Mouse (Mus musculus) midbrain, embryonic 13.5 days (tissue): ENCODE measurements around the gene Pigr. TPM values are rescaled to one million over a fixed set of nuclear protein-coding genes. Genes with fewer than 3 reads are reported as not detected.

ENCODE experiments used
- ATAC-seq: fragments of 200-750 bp; cut with Nextera tagmentation; 2 replicates; pipeline ENCODE4 v1.8.0; 2017; ENCODE audit warnings: mild to moderate bottlenecking, moderate TSS enrichment, moderate library complexity
- H3K27ac ChIP-seq: fragments of 300-500 bp; sonication (generic); 2 replicates; pipeline ENCODE4 v1.5.1; 2015; ENCODE audit warnings: inconsistent platforms, mild to moderate bottlenecking, moderate library complexity
- H3K27me3 ChIP-seq: fragments of 300-500 bp; sonication (generic); 2 replicates; pipeline ENCODE4 v1.6.1; 2015; ENCODE audit warnings: mild to moderate bottlenecking, inconsistent platforms
- H3K36me3 ChIP-seq: fragments of 300-500 bp; sonication (generic); 2 replicates; pipeline ENCODE4 v1.6.1; 2015; ENCODE audit warnings: mild to moderate bottlenecking, inconsistent platforms
- H3K4me1 ChIP-seq: fragments of 300-500 bp; sonication (generic); replicated peaks from 2 replicates; pipeline ENCODE4 v1.6.1; 2015; ENCODE audit warnings: inconsistent platforms
- H3K4me2 ChIP-seq: fragments of 300-500 bp; sonication (generic); replicated peaks from 2 replicates; pipeline ENCODE4 v1.6.1; 2015; ENCODE audit warnings: moderate library complexity, mild to moderate bottlenecking, inconsistent platforms
- H3K4me3 ChIP-seq: fragments of 300-500 bp; sonication (generic); replicated peaks from 2 replicates; pipeline ENCODE4 v1.5.1; 2015; ENCODE audit warnings: mild to moderate bottlenecking, inconsistent platforms
- H3K9ac ChIP-seq: fragments of 300-500 bp; sonication (generic); replicated peaks from 2 replicates; pipeline ENCODE4 v1.6.1; 2015; ENCODE audit warnings: mild to moderate bottlenecking, inconsistent platforms
- H3K9me3 ChIP-seq: fragments of 300-500 bp; sonication (generic); 2 replicates; pipeline ENCODE4 v1.6.1; 2016; ENCODE audit warnings: mild to moderate bottlenecking, inconsistent platforms
- WGBS: fragments of 180-500 bp; shearing (Covaris S2); methylation state at CpG from one replicate; pipeline ENCODE4 v1.1.7; 2015; 5-methylcytosine and 5-hydroxymethylcytosine counted together
- polyA plus RNA-seq: library from polyadenylated mRNA; unstranded; fragments of >200 nt; fragmentation: Nextera tagmentation; extraction: Ambion mirVana; gene quantifications from 2 replicates; pipeline ENCODE4 v1.2.1, GENCODE M21; 2015

The Pigr gene
- polyA plus RNA-seq, 1 experiment from 2014 or later = not detected

DNA sequence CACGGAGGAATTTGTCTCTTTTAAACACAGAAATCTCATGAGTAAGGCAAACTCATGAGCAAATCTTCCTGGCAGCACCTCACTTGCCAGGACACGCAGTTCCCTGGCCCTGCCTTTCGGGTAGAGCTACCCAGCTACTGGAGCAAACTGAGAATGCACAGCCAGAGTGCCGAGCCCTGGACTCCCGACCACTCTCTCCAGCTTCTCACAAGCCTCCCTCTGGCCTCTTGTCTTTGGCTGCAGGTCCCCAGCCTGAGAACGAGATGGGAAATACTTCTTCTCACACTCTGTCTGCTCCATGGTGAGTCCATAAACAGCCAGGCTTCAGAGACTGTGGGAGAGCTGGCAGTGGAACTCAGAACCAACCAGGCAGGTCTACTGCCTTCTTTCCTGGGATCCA lies 23.5 kb upstream of the Pigr start:
- 56% methylated on average over 6 of the region's 6 CpGs for WGBS
- Histone ChIP-seq H3K36me3 (no peaks in the 10 kb centered on the region), H3K9ac (no peak overlapping the region), H3K27me3 (no peaks in the 10 kb centered on the region), H3K27ac (no peak overlapping the region), H3K9me3 (no peaks in the 10 kb centered on the region), H3K4me2 (no peak overlapping the region), H3K4me1 (no peaks in the 10 kb centered on the region), H3K4me3 (no peak overlapping the region)
- no peak for ATAC-seq

DNA sequence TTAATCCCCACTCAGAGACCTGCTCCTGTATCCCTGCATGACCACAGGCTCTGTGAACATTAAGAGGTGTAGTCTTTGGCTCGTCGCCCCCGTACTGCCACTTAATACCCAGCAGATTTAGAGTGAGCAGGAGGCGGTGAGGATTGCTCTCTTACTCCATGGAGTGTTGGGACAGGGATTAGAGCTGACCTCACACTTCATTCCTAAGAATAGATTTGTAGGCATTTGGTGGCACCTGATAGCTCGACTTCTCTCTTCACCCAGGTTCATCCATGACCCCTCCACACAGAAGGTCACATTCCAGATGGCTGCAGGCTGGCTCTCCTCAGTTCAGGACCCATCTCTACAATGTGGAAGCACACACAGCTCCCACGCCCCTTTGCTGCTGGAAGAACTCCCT lies 22.2 kb upstream of the Pigr start:
- Histone ChIP-seq H3K9me3 (no peaks in the 10 kb centered on the region), H3K4me3 (no peak overlapping the region), H3K9ac (no peak overlapping the region), H3K36me3 (no peaks in the 10 kb centered on the region), H3K4me1 (no peaks in the 10 kb centered on the region), H3K27me3 (no peaks in the 10 kb centered on the region), H3K4me2 (no peak overlapping the region), H3K27ac (no peak overlapping the region)
- 70% methylated on average over 6 of the region's 6 CpGs for WGBS
- no peak for ATAC-seq

DNA sequence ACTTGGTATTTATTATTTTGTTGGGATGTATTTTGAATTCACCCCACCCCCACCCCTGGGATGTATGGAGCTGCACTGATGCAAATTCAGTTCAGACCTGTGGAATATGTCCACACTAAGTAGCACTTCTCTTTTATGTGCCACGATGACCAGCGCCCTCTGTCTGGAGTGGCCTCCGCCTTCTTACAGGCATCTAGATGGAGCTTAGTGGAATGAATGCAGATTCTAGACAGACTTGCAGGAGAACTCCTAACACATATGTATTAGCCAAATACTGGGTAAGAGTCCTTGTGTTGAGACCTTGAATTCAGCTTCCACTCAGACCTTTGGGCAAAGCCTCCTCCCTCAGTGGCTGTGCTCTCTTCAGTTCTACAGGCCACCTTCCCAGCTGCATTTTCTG lies 15.6 kb upstream of the Pigr start:
- no peaks in the 10 kb centered on the region for H3K36me3 ChIP-seq
- H3K27me3 ChIP-seq = no peaks in the 10 kb centered on the region
- WGBS = 82% methylated on average over 3 of the region's 3 CpGs
- H3K27ac ChIP-seq = no peak overlapping the region
- H3K4me1 ChIP-seq = no peaks in the 10 kb centered on the region
- no peak overlapping the region for H3K4me3 ChIP-seq
- no peak overlapping the region for H3K4me2 ChIP-seq
- no peaks in the 10 kb centered on the region for H3K9me3 ChIP-seq
- ATAC-seq = no peak
- no peak overlapping the region for H3K9ac ChIP-seq

DNA sequence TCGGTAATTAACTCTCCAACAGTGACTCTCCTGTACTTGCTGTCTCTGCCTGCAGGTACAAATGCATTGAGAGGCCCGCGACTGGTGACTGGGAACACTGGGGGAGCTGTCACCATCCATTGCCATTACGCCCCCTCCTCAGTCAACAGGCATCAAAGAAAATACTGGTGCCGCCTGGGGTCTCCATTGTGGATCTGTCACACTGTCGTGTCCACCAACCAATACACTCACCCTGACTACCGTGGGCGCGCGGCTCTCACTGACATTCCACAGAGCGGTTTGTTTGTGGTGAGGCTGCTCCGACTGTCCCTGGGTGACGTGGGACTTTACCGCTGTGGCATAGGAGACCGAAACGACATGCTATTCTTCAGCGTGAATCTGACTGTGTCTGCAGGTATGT lies 15.2 kb upstream of the Pigr start:
- no peaks in the 10 kb centered on the region for H3K27me3 ChIP-seq
- ATAC-seq = no peak
- no peaks in the 10 kb centered on the region for H3K9me3 ChIP-seq
- H3K9ac ChIP-seq = no peak overlapping the region
- H3K4me2 ChIP-seq = no peak overlapping the region
- no peak overlapping the region for H3K4me3 ChIP-seq
- no peaks in the 10 kb centered on the region for H3K36me3 ChIP-seq
- H3K27ac ChIP-seq = no peak overlapping the region
- 69% methylated on average over 17 of the region's 17 CpGs for WGBS
- no peaks in the 10 kb centered on the region for H3K4me1 ChIP-seq

DNA sequence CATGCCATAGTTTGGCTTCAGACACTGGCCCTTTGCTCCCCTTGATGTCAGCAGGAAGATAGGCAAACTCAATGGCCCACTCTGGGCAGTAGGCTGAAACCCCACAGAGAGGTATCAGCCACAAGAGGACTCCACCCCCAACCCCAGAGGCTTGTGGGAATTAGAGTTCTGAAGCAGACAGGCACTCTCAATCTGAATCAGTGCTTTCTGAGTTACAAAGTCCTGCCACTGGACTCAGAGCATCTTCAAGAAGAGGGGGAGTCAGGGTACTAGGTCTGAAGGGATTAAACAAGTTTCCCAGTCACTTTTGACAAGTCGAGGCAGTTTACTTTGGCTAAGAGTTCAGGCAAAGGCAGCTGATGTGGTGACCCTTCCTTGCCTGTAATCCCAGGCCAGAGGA lies 6.7 kb upstream of the Pigr start:
- Histone ChIP-seq H3K27me3 (no peaks in the 10 kb centered on the region), H3K4me1 (no peaks in the 10 kb centered on the region), H3K4me2 (no peak overlapping the region), H3K4me3 (no peak overlapping the region), H3K9ac (no peak overlapping the region), H3K9me3 (no peaks in the 10 kb centered on the region), H3K27ac (no peak overlapping the region), H3K36me3 (no peaks in the 10 kb centered on the region)
- WGBS = 71% methylated on average over 1 of the region's 1 CpGs
- no peak for ATAC-seq

DNA sequence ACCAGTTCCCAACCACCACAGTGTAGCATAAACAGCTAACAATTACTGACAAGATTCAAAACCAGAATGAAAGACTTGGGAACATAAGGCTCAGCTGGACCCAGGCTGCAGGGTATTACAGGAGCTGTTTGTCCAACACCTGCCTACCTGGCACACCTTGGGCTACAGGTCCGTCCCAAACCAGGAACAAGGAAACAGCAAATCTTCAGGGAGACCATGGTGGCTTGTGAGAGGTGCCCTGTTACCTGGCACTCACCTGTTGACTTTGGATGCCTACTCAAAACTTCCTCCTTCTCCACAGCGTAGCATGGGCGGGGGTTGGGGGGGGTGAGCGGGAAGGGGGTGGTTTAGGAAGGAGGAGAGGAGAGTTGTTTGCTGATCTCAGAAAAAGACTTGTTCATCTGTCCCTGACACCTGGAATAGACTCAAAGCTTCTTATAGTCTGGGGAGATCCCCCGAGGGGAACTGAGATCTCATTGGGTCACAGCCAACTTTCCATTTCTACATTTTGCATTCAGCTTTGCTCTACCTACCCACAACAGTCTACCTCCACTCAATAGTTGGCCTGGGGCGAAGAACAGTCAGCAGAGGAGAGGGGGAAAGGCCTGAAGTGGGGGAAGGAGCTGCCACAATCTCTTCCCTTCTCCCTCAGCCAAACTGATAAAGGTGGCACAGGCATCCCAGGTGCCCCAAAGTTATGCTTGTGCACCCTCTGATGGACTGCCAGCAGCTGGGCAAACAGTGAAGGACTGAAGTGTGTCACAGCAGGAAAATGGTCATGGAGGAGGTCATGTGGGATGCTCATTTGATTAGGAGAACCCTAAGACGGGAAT lies 6.0 kb upstream of the Pigr start:
- WGBS = 89% methylated on average over 7 of the region's 7 CpGs
- no peak for ATAC-seq
- H3K4me3 ChIP-seq = no peak overlapping the region
- no peaks in the 10 kb centered on the region for H3K4me1 ChIP-seq
- no peak overlapping the region for H3K4me2 ChIP-seq
- H3K27me3 ChIP-seq = no peaks in the 10 kb centered on the region
- H3K27ac ChIP-seq = no peak overlapping the region
- no peak overlapping the region for H3K9ac ChIP-seq
- no peaks in the 10 kb centered on the region for H3K9me3 ChIP-seq
- no peaks in the 10 kb centered on the region for H3K36me3 ChIP-seq

DNA sequence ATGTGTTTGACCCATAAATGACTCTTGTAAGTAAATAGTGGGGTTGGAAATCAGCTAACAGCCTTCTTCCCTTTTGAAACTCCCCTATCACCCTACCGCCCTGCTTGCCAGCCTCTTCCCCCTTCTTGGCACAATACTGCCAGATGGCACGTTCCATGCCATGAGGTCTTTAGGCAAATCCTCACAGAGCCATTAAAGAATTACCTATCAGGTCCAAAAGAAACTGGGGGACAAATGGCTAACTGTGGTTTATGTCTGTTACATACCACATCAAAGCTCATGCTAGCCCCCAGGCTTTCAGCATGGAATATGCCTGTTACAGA lies 5.4 kb upstream of the Pigr start:
- Histone ChIP-seq H3K27me3 (no peaks in the 10 kb centered on the region), H3K4me2 (no peak overlapping the region), H3K4me1 (no peaks in the 10 kb centered on the region), H3K36me3 (no peaks in the 10 kb centered on the region), H3K4me3 (no peak overlapping the region), H3K9ac (no peak overlapping the region), H3K27ac (no peak overlapping the region), H3K9me3 (no peaks in the 10 kb centered on the region)
- WGBS = 91% methylated on average over 2 of the region's 2 CpGs
- ATAC-seq = no peak

DNA sequence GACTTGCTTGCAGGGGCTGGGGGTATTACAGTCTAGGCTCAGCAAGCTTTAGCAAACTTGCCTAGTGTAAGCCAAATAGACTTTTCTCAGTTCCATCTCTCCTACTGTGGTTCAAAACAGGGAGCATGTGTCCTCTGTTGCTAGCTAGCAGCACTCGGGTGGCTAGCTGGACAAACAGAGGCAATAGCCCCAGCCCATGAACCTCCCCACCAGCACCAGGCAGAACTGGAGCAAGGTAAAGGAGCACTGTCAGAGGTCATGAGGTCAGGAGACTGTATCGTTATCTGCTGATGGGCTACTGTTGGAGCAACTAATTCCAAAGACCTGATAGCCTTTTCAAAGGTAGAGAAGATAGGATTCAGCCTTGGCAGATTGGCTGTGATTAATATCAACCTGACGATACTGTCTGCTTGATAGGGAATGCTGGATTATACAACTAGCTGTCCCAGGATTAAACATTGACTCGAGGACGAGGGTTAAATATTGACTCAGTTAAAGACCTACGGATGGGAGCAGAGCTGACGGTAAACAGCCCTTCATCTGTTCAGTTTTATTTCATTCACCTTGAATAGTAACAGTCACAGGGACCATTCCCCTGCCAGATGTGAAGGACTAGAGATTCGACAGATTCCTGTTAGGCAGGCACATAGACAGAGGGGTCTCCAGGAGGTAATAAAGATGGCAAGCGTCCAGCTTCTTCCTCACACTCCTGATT lies 4.4 kb upstream of the Pigr start:
- Histone ChIP-seq H3K9ac (no peak overlapping the region), H3K9me3 (no peaks in the 10 kb centered on the region), H3K27ac (no peak overlapping the region), H3K27me3 (no peaks in the 10 kb centered on the region), H3K4me3 (no peak overlapping the region), H3K4me1 (no peaks in the 10 kb centered on the region), H3K4me2 (no peak overlapping the region), H3K36me3 (no peaks in the 10 kb centered on the region)
- 92% methylated on average over 9 of the region's 9 CpGs for WGBS
- no peak for ATAC-seq

DNA sequence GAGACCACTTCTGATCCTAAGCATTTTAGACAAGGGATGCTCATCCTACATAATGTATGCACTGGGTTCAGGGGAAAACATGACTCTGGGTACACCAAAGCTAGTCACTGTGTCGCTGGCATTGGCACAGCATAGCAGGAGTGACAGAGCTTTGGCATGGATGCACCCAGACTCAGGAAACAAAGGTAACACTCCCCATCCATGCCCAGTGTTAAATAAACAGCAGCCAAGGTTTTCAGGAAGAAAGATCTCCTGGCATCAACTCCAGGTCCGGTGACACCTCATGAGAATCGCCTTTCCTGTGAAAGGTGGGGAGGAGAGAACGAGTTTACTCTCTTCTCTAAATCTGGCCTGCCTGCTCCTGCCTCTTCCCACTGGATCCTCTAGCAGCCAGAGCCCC lies 2.2 kb downstream of the Pigr start:
- no peak overlapping the region for H3K27ac ChIP-seq
- H3K9ac ChIP-seq = no peak overlapping the region
- ATAC-seq = no peak
- H3K4me3 ChIP-seq = no peak overlapping the region
- no peaks in the 10 kb centered on the region for H3K4me1 ChIP-seq
- WGBS = 87% methylated on average over 4 of the region's 4 CpGs
- H3K36me3 ChIP-seq = no peaks in the 10 kb centered on the region
- no peak overlapping the region for H3K4me2 ChIP-seq
- H3K27me3 ChIP-seq = no peaks in the 10 kb centered on the region
- no peaks in the 10 kb centered on the region for H3K9me3 ChIP-seq

DNA sequence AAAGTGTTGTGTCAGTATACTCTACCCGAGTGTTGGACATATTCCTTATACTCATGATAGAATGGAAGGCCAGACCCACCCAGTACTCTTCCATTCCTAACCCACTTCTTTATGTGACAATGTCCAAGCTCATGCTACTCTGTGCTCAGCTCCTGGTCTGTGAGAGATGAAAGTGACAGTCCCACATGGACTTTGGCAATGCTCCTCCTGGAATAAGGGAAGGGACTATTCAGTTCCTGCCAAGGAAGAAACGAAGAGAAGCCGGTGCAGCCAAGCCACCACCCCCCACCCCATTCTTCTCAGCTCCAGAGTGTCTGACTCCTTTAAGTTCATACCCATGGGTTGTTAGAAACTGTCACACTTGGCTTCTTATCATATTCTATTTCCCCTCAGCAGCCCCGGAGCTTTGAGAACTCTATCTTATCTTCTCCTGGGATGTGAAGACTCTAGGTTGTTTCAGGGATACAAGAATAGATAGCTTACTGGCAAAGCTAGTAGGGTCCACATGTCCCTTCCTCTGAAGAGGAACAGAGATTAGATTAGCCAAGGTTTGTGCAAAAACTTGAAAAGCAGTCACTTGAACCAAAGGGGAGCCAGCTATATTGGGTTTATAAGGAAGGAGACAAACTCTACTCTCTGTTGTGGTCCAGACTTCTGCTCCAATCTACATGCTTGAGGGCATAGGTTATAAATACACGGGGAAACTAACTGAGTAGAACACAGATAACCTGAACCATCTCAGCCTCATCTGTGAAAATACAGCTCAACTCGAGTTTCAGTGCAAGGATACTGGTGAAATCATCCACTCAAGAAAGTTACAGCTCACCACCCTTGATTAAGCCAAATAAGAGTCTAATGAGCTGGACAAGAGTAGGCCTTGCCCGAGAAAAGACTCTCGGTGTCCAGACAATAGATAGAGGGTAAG lies 3.7 kb downstream of the Pigr start:
- H3K27ac ChIP-seq = no peak overlapping the region
- no peak for ATAC-seq
- WGBS = 88% methylated on average over 8 of the region's 8 CpGs

DNA sequence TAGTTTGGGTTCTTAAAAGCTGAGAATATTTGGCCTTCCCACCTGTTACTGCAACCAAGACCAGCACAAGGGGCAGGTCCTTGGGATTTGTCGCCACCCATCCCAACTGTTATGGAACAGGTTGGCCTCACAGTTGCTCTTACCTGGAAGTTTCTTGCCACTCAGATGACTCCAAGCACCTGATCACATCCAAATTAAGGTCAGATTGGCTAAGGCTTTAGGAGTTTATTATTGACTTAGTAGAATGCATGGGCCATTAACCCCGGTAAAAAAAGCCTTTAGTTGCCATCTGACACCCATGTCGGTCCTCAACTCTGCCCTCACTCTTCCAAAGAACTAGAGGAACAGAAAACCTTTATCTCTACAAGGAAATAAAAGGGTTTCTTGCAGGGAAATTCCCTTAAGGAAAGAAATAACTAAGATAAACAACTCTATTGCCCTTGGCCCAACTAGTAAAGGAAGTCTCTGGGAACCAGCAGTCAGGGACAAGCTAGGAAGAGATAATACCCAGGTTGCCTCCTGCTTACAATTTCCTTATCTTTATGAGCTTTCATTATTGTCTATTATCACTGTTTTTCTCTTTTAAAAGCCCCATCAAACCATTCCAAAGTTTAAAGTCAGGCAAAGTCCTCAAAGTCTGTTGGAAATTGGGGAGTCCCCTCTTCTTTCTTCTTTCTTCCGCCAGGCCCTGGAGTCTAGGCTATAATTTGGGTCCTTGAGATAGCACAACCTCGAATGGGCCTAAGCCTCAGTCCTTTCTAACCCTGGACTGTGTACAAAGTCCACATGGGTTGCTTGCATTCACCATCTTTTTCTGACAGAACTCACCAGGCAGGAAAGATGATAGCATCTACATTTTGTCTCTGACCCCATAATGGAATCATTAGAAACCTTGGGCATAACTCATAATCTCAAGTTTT lies 6.0 kb downstream of the Pigr start:
- Histone ChIP-seq H3K36me3 (no peaks in the 10 kb centered on the region), H3K4me2 (no peak overlapping the region), H3K9me3 (no peaks in the 10 kb centered on the region), H3K27me3 (no peaks in the 10 kb centered on the region), H3K9ac (no peak overlapping the region), H3K4me1 (no peaks in the 10 kb centered on the region), H3K4me3 (no peak overlapping the region), H3K27ac (no peak overlapping the region)
- WGBS = 81% methylated on average over 5 of the region's 5 CpGs
- ATAC-seq = no peak

More for the DNA sequence above, 3.7 kb downstream of the Pigr start:
- Histone ChIP-seq H3K4me3 (no peak overlapping the region), H3K4me2 (no peak overlapping the region), H3K9ac (no peak overlapping the region), H3K36me3 (no peaks in the 10 kb centered on the region), H3K4me1 (no peaks in the 10 kb centered on the region), H3K9me3 (no peaks in the 10 kb centered on the region), H3K27me3 (no peaks in the 10 kb centered on the region)
